In genomic region chr6:114697646-114698490, GRCm38 (mm10) we compare ENCODE assay signal across 8 mouse cellular contexts. TPM values are rescaled to one million over a fixed set of nuclear protein-coding genes. Genes with fewer than 3 reads are reported as not detected.
DNase-seq lines count a peak whose midpoint lies in the region; ATAC-seq and TF ChIP-seq lines count a peak whose summit lies in the region.

No protein-coding gene starts in this region.

- no peaks in the 10 kb centered on the region for H3K4me1 ChIP-seq in heart, embryonic 11.5 days (ENCODE audit: control insufficient read depth, insufficient read depth, low read length)
- no peaks in the 10 kb centered on the region for H3K4me1 ChIP-seq in intestine, embryonic 15.5 days (replicated peaks)
- no peaks in the 10 kb centered on the region for H3K4me1 ChIP-seq in limb, embryonic 10.5 days
- H3K4me1 ChIP-seq in midbrain, postnatal 0 days (ENCODE audit: insufficient read depth, low read length): no peaks in the 10 kb centered on the region

- H3K9ac ChIP-seq in heart, embryonic 11.5 days (ENCODE audit: low read depth, low read length): no peak overlapping the region
- no peak overlapping the region for H3K9ac ChIP-seq in intestine, embryonic 15.5 days
- no peak overlapping the region for H3K9ac ChIP-seq in midbrain, postnatal 0 days (replicated peaks; ENCODE audit: low read length, poor library complexity, severe bottlenecking)

- no peaks in the 10 kb centered on the region for H3K9me3 ChIP-seq in heart, embryonic 11.5 days (replicated peaks; ENCODE audit: control insufficient read depth, low read length)
- no peaks in the 10 kb centered on the region for H3K9me3 ChIP-seq in intestine, embryonic 15.5 days
- no peaks in the 10 kb centered on the region for H3K9me3 ChIP-seq in limb, embryonic 10.5 days (replicated peaks)
- H3K9me3 ChIP-seq in midbrain, postnatal 0 days (ENCODE audit: low read length): no peaks in the 10 kb centered on the region

- no peak overlapping the region for H3K27ac ChIP-seq in heart, embryonic 11.5 days (ENCODE audit: low read depth, low read length)
- no peak overlapping the region for H3K27ac ChIP-seq in intestine, embryonic 15.5 days
- no peak overlapping the region for H3K27ac ChIP-seq in limb, embryonic 10.5 days
- no peak overlapping the region for H3K27ac ChIP-seq in midbrain, postnatal 0 days (ENCODE audit: low read depth, low read length)

- H3K4me3 ChIP-seq in heart, embryonic 11.5 days (ENCODE audit: low read depth, low read length): no peak overlapping the region
- H3K4me3 ChIP-seq in intestine, embryonic 15.5 days (replicated peaks): no peak overlapping the region
- H3K4me3 ChIP-seq in limb, embryonic 10.5 days: no peak overlapping the region
- no peak overlapping the region for H3K4me3 ChIP-seq in midbrain, postnatal 0 days (ENCODE audit: low read depth, low read length)

- peak; percentile 86 for TF ChIP-seq CTCF in midbrain, postnatal 0 days (IDR thresholded peaks at IDR 0.05)

- no peaks in the 10 kb centered on the region for H3K27me3 ChIP-seq in heart, embryonic 11.5 days (ENCODE audit: control insufficient read depth, insufficient read depth, low read length)
- H3K27me3 ChIP-seq in intestine, embryonic 15.5 days (replicated peaks): no peaks in the 10 kb centered on the region
- no peaks in the 10 kb centered on the region for H3K27me3 ChIP-seq in limb, embryonic 10.5 days (ENCODE audit: low read depth, poor library complexity, severe bottlenecking)
- no peaks in the 10 kb centered on the region for H3K27me3 ChIP-seq in midbrain, postnatal 0 days (ENCODE audit: insufficient read depth, low read length)

- H3K36me3 ChIP-seq in heart, embryonic 11.5 days (ENCODE audit: control insufficient read depth, insufficient read depth, low read length): no peaks in the 10 kb centered on the region
- H3K36me3 ChIP-seq in intestine, embryonic 15.5 days: no peaks in the 10 kb centered on the region
- peaks cover 4% of the 10 kb centered on the region; the same call in 1 of the 2 replicates for H3K36me3 ChIP-seq in limb, embryonic 10.5 days
- no peaks in the 10 kb centered on the region; the same call in 1 of the 2 replicates for H3K36me3 ChIP-seq in midbrain, postnatal 0 days (ENCODE audit: insufficient read depth, low read length)

- peak; percentile 30 to 62 for DNase-seq in heart, adult 9 months (ENCODE audit: low spot score in 2 of 2)
- peak; percentile 57 for DNase-seq in cerebellum, adult 9-10 months
- peak; percentile 74 to 77 for DNase-seq in frontal cortex, postnatal 25 days (ENCODE audit: low spot score in 2 of 2)
- DNase-seq in limb, embryonic 10.5 days (ENCODE audit: low spot score): peak; percentile 84
- DNase-seq in midbrain, postnatal 0 days (ENCODE audit: low spot score): peak; percentile 86
- peak; percentile 14 to 29 for DNase-seq in spleen, postnatal 36 days (ENCODE audit: low spot score in 2 of 2)

- H3K4me2 ChIP-seq in heart, embryonic 11.5 days: no peak overlapping the region
- no peak overlapping the region for H3K4me2 ChIP-seq in intestine, embryonic 15.5 days (replicated peaks)
- no peak overlapping the region for H3K4me2 ChIP-seq in midbrain, postnatal 0 days (ENCODE audit: low read depth, low read length, poor library complexity, severe bottlenecking)

- ATAC-seq in heart, embryonic 11.5 days (replicated peaks; ENCODE audit: insufficient number of reproducible peaks, low FRiP score, low TSS enrichment): no peak
- peak; percentile 41; the same call in 1 of the 2 replicates for ATAC-seq in intestine, embryonic 15.5 days
- ATAC-seq in midbrain, postnatal 0 days (ENCODE audit: low FRiP score): peak; percentile 65

- 45% methylated on average over 9 of the region's 9 CpGs for WGBS in heart, embryonic 11.5 days (ENCODE audit: insufficient replicate concordance)
- 44% methylated on average over 9 of the region's 9 CpGs for WGBS in intestine, embryonic 15.5 days
- WGBS in limb, embryonic 10.5 days: 48% methylated on average over 9 of the region's 9 CpGs
- 46% methylated on average over 9 of the region's 9 CpGs for WGBS in midbrain, postnatal 0 days

RNA-seq across cellular contexts. Expression of gene Atg7, which starts 55.0 kb away (rescaled TPM):
- 16.4 and 16.9 TPM in 2 replicates for polyA plus RNA-seq in heart, embryonic 11.5 days (2014; fragmentation: Nextera tagmentation; extraction: Ambion mirVana)
- 20.1 and 23.4 TPM in 2 replicates for polyA plus RNA-seq in intestine, embryonic 15.5 days (2015; fragmentation: Nextera tagmentation; extraction: Ambion mirVana)
- 19.4 and 21.0 TPM in 2 replicates for polyA plus RNA-seq in limb, embryonic 10.5 days (2016; fragmentation: Nextera tagmentation; extraction: Ambion mirVana)
- 13.9 and 21.5 TPM in 2 replicates for total RNA-seq in midbrain, postnatal 0 days (2014; rRNA removed)
- 15.3 and 17.1 TPM in 2 replicates for polyA plus RNA-seq in midbrain, postnatal 0 days (2015; fragmentation: Nextera tagmentation; extraction: Ambion mirVana)

Comparison
In these comparisons a context has a peak if more than half of its experiments do, and no peak if none do; other contexts are left out.
1. DNase-seq: peak in every context shown above with its lines; median percentile 86 in midbrain, postnatal 0 days; 84 in limb, embryonic 10.5 days; 76 in frontal cortex, postnatal 25 days; 57 in cerebellum, adult 9-10 months; 46 in heart, adult 9 months; 22 in spleen, postnatal 36 days.